Mouse (Mus musculus) adrenal gland, postnatal 4 days (tissue): ENCODE measurements around the gene Gtf2ird1. TPM values are rescaled to one million over a fixed set of nuclear protein-coding genes. Genes with fewer than 3 reads are reported as not detected.
"Not testable (repeated sequence)": the region's sequence is repeated elsewhere in the genome, so short reads cannot be mapped to it uniquely, and the experiment has no call there.

ENCODE experiments used
- DNase-seq, 2 experiments: peaks; one replicate each; pipeline ENCODE4 v3.0.0; 2021 to 2022; ENCODE audit warnings: low spot score in 2 of 2, mixed read lengths in 2 of 2
- long read RNA-seq, 2 experiments: library from polyadenylated mRNA; stranded (forward); transcript quantifications; one replicate each; pipeline ENCODE4 v2.0.0; 2021
- total RNA-seq, 2 experiments: library from RNA; stranded (reverse); gene quantifications; 2 replicates each; pipeline ENCODE4 v1.2.3; 2021

Gene Gtf2ird1
- 100 to 1,000 TPM in 1 of 2 experiments, 10 to 100 TPM in 1; 93.5 to 104 TPM for total RNA-seq
- long read RNA-seq, experiment 1, partial matches to known transcripts, result 34 of 50 reads
- long read RNA-seq, experiment 1, other reads (novel, unspliced or antisense), result 11 of 50 reads
- long read RNA-seq, experiment 2, transcript Gtf2ird1-209 (30 exons, 3,524 nt), result major isoform, 9 of 60 reads
- long read RNA-seq, experiment 2, partial matches to known transcripts, result 26 of 60 reads
- long read RNA-seq, experiment 2, other reads (novel, unspliced or antisense), result 17 of 60 reads

- DNase-seq, result peak; percentile 42 to 65
Measured at GRCm38 (mm10) chr5:134456503-134456962, at the start of gene Gtf2ird1. Gene Gtf2ird1, minus strand, starts transcription at chr5:134456716.

GRCm38 (mm10) chr5:134505810-134506292 is 49.3 kb upstream of the Gtf2ird1 start:
- no peak for DNase-seq

GRCm38 (mm10) chr5:134502591-134502990 is 46.1 kb upstream of the Gtf2ird1 start:
- no peak for DNase-seq

- no peak for DNase-seq
Measured at GRCm38 (mm10) chr5:134501453-134501852, 44.9 kb upstream of the Gtf2ird1 start.

- no peak for DNase-seq
Measured at GRCm38 (mm10) chr5:134500681-134501080, 44.2 kb upstream of the Gtf2ird1 start.

- DNase-seq, result no peak
Measured at GRCm38 (mm10) chr5:134500062-134500461, 43.5 kb upstream of the Gtf2ird1 start.

- DNase-seq, result no peak
Measured at GRCm38 (mm10) chr5:134497026-134497425, 40.5 kb upstream of the Gtf2ird1 start.

- no peak for DNase-seq
Measured at GRCm38 (mm10) chr5:134495796-134496195, 39.3 kb upstream of the Gtf2ird1 start.

- DNase-seq, result peak; percentile 80 to 85
Measured at GRCm38 (mm10) chr5:134494142-134494541, 37.6 kb upstream of the Gtf2ird1 start.

GRCm38 (mm10) chr5:134492956-134493355 is 36.4 kb upstream of the Gtf2ird1 start:
- DNase-seq, result no peak

- peak; percentile 56 to 68 for DNase-seq
Measured at GRCm38 (mm10) chr5:134491712-134492417, 35.3 kb upstream of the Gtf2ird1 start.

- no peak for DNase-seq
Measured at GRCm38 (mm10) chr5:134491206-134491605, 34.7 kb upstream of the Gtf2ird1 start.

GRCm38 (mm10) chr5:134490465-134490864 is 33.9 kb upstream of the Gtf2ird1 start:
- no peak for DNase-seq

GRCm38 (mm10) chr5:134489583-134489982 is 33.1 kb upstream of the Gtf2ird1 start:
- DNase-seq, result no peak

GRCm38 (mm10) chr5:134488596-134488995 is 32.1 kb upstream of the Gtf2ird1 start:
- DNase-seq, result no peak

GRCm38 (mm10) chr5:134488042-134488441 is 31.5 kb upstream of the Gtf2ird1 start:
- no peak for DNase-seq

- DNase-seq, result peak in 1 of 2 experiments; percentile 30
Measured at GRCm38 (mm10) chr5:134485900-134486665, 29.6 kb upstream of the Gtf2ird1 start.

GRCm38 (mm10) chr5:134485183-134485730 is 28.7 kb upstream of the Gtf2ird1 start:
- no peak for DNase-seq

- no peak for DNase-seq
Measured at GRCm38 (mm10) chr5:134483291-134483690, 26.8 kb upstream of the Gtf2ird1 start.

GRCm38 (mm10) chr5:134482331-134482730 is 25.8 kb upstream of the Gtf2ird1 start:
- no peak for DNase-seq

GRCm38 (mm10) chr5:134478886-134479285 is 22.4 kb upstream of the Gtf2ird1 start:
- DNase-seq, result not testable (repeated sequence)
